Mouse (Mus musculus) G1E (cell line): ENCODE results near the gene Aup1.

Experiments
- CTCF ChIP-seq: IDR thresholded peaks from 2 replicates; pipeline ENCODE4 v1.5.1; 2012; ENCODE audit warnings: low read depth, low read length, inconsistent platforms, mixed read lengths
- GATA1 ChIP-seq: IDR thresholded peaks from 2 replicates; pipeline ENCODE4 v1.6.1; 2012; ENCODE audit warnings: borderline replicate concordance, low read length, inconsistent platforms, mixed read lengths
- GATA2 ChIP-seq: IDR thresholded peaks from 2 replicates; pipeline ENCODE4 v1.6.1; 2012; ENCODE audit warnings: low read depth, low read length, inconsistent platforms, borderline replicate concordance
- POLR2AphosphoS5 ChIP-seq: IDR thresholded peaks from 2 replicates; pipeline ENCODE4 v1.6.1; 2012; ENCODE audit warnings: low read depth, low read length, inconsistent platforms; ENCODE audit not compliant: insufficient replicate concordance
- TAL1 ChIP-seq: conservative IDR thresholded peaks from 2 replicates; pipeline ENCODE4 v1.6.1; 2012; ENCODE audit warnings: low read depth, low read length, inconsistent platforms, mixed read lengths

DNA sequence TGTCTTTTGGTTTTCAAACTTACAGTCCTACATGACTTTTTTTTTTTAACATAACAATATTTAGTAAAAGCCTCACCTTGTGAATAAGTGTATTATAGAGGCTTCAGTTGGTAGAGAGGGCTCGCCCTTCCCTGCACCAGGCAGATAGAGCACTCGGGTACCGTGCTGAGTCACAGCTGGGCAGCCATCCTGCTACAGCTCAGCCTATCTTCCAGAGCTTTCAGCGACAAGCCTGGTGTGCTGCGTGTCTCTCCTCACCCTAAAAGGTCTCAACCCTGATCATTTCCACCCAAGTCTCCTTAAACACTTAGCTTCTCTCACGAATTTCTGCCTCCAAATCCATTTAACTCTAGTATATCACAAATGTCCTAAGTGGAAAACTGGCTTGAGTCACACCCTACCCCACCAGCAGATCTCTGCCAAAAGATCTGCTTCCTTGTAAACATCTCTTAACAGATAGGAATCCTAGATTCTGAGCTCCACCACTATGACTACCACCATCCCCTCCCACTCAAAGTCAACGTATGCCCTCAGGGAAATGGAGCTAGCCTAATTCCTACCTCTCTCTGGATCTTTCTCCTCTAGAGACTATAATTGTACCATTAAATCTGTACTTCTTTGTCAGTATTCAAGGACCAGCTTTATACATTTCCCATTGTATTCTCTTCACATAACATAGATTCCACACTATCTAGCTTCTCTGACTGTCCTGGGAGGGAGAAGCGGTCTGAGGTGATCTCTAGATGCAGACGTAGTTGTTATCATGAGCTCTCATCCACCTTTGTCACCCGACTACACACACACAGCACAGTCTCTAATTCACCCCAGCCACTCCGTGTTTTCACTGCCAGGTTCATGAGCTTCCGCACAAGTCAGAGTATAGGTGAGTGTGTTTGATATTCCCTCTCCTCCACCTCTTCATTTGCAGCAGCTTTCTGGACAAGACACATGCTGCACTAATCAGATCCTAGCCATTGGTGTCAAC, 39.5 kb upstream of the Aup1 start:
- TF ChIP-seq CTCF: no peak
- peak; percentile 38 for TF ChIP-seq TAL1
- TF ChIP-seq GATA1: no peak
- no peak for TF ChIP-seq GATA2
- no peak for TF ChIP-seq POLR2AphosphoS5
